Mouse (Mus musculus): ENCODE data around the gene Vill. TPM values are rescaled to one million over a fixed set of nuclear protein-coding genes. Genes with fewer than 3 reads are reported as not detected.

Vill gene
- total RNA-seq, 2 experiments from 2014 or later = 0.39 to 0.81 TPM

GRCm38 (mm10) chr9:119109685-119110353 lies 57.2 kb downstream of the Vill start:
- DNase-seq (ENCODE audit: low spot score in 2 of 2) = no peak

DNA sequence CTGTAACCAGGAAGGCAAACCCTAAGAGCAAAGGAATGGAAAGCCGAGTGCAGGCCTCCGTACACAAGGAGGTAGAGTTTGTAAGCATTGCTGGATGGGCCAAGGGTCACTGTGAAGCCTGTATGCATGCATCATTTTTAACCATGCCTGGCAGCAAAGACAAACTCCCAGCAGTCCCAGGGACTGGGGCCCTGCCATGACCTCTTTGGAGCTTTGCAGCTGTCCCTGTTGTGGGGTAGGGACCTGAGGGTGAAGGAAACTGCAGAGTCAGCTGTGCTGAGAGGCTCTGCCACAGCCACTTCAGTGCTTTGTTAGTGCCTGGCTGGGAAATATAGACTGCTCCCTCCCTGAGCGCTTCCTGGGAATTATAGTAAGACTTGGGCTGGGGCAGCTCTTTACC lies 58.1 kb downstream of the Vill start:
- no peak for DNase-seq (ENCODE audit: low spot score in 2 of 2)

- no peak for DNase-seq (ENCODE audit: low spot score in 2 of 2)
Observed at GRCm38 (mm10) chr9:119114911-119115310, 62.3 kb downstream of the Vill start.

DNA sequence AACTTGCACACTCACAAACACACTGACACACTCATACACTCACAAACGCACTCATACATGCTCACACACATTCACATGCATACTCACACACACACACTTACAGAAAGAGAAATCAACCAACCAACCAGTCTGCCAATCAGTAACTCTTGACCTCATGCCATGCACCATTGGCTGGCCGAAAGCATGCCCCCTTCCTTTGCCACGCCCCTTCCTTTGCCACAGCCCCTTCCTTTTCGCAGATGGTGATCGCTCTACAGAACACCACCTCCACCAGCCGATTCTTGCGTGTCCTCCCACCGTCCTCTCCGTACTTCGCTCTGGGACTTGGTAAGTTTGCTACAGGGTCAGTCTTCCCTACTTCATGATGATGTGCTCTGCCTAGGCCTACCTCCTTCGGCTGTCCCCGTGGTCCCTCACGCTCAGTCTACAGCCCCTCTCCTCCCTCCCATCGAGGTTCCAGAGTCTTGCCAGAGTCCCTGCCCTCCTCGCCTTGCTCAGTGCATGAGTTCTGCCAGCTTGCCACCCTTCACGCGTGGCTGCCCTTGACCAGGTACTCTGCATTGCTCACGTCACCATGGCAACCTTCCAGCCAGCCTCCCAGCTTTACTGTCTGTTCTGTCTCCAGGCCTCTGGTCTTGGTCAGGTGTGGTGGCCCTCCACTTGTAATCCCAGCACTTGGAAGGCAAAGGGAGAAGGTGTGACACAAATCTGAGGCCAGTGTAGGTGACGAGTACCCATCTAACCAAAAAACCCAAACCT lies 67.0 kb downstream of the Vill start:
- no peak for DNase-seq (ENCODE audit: low spot score in 2 of 2)

GRCm38 (mm10) chr9:119120168-119120560 lies 67.6 kb downstream of the Vill start:
- DNase-seq (ENCODE audit: low spot score in 2 of 2) = no peak

Small RNA genes within 50 kb of the gene (microRNA-seq; reads per million reads assigned to microRNA genes)
- gene Mir26a-1 = 24.2 to 127 reads per million in 2 experiments

Other genes with a start within 250 kb of the Vill start
- gene Ctdspl, start 126.3 kb upstream of the Vill start, total RNA-seq (2021) = 10 to 100 TPM; 19.7 to 20.4 TPM
- 10 to 100 TPM; 11.4 to 11.9 TPM for gene Plcd1, start 40.7 kb downstream of the Vill start, total RNA-seq (2021)
- 1 to 10 TPM; 1.3 to 3.8 TPM for gene Dlec1, start 49.7 kb downstream of the Vill start, total RNA-seq (2021)
- gene Acaa1b, start 104.3 kb downstream of the Vill start, total RNA-seq (2021) = 1 to 10 TPM; 1.2 to 1.3 TPM
- gene Gm47289, start 106.4 kb downstream of the Vill start, total RNA-seq (2021) = not detected
- under 1 TPM in 1 of 2 experiments, not detected in 1; 0.24 TPM for gene Slc22a13, start 156.3 kb downstream of the Vill start, total RNA-seq (2021)

Measured in layer of hippocampus, postnatal 14 days (tissue).